Comparison of ENCODE assay signal across 11 mouse cellular contexts in the genomic region with DNA sequence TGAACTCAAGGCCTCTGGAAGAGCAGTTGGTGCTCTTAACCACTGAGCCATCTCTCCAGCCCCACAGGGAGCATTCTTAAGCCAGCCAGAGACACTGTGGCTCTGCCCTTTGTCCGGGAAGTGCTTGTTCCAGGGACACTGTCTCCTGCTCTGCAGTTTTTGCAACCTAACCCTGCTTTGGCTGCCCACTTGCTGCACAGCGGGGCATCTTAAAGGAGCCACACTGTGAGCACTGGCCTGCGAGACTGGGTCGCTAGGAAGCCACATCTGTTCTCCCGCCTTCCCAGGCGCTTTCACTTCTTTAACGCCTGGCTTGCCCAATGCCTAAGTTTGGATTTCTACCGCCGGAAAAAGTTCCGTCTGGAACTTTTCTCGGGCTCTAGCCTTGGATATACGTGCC. TPM values are rescaled to one million over a fixed set of nuclear protein-coding genes. Genes with fewer than 3 reads are reported as not detected.
DNase-seq lines count a peak whose midpoint lies in the region; ATAC-seq and TF ChIP-seq lines count a peak whose summit lies in the region.
"Had no signal": no experiment of that assay in that cellular context is flagged by ENCODE, and none has a peak within 500 bp of the region (broad histone marks: within the 10 kb centered on the region; RNA-seq: fewer than 3 reads in every experiment).

No protein-coding gene starts in this region.

- no peak for TF ChIP-seq POLR2A in ES-Bruce4 (IDR thresholded peaks at IDR 0.05; ENCODE audit: insufficient read depth, low read length)

- H3K4me3 ChIP-seq in forebrain, embryonic 13.5 days, result no peak overlapping the region
- no peak overlapping the region for H3K4me3 ChIP-seq in forebrain, embryonic 14.5 days (ENCODE audit: low read depth, low read length)
- H3K4me3 ChIP-seq in hindbrain, embryonic 15.5 days, result no peak overlapping the region
- H3K4me3 ChIP-seq in hindbrain, embryonic 14.5 days (replicated peaks; ENCODE audit: low read length), result no peak overlapping the region
- H3K4me3 ChIP-seq in ES-Bruce4 (ENCODE audit: low read depth, low read length), result peak overlapping the region; percentile 45; the same call in 1 of the 2 replicates

- no peak for DNase-seq in forebrain, embryonic 14.5 days (ENCODE audit: low spot score)
- DNase-seq in hindbrain, embryonic 14.5 days (ENCODE audit: low spot score), result no peak
- peak; percentile 20 for DNase-seq in brain, adult 2 months (ENCODE audit: low read depth, low spot score)
- no peak for DNase-seq in layer of hippocampus, adult 9-10 months (ENCODE audit: low spot score)
- DNase-seq: layer of hippocampus, postnatal 36 days; spleen, adult 18-20 months; thymus, adult 2 months had no signal

- no peaks in the 10 kb centered on the region for H3K27me3 ChIP-seq in forebrain, embryonic 13.5 days
- no peaks in the 10 kb centered on the region for H3K27me3 ChIP-seq in forebrain, embryonic 14.5 days (replicated peaks; ENCODE audit: control insufficient read depth, insufficient read depth, low read length)
- no peaks in the 10 kb centered on the region for H3K27me3 ChIP-seq in hindbrain, embryonic 15.5 days
- no peaks in the 10 kb centered on the region for H3K27me3 ChIP-seq in hindbrain, embryonic 14.5 days (ENCODE audit: control insufficient read depth, insufficient read depth, low read length)
- H3K27me3 ChIP-seq in ES-Bruce4 (ENCODE audit: control insufficient read depth, insufficient read depth, low read length, poor library complexity, severe bottlenecking), result no peaks in the 10 kb centered on the region

- TF ChIP-seq EP300 in ES-Bruce4 (IDR thresholded peaks at IDR 0.05; ENCODE audit: insufficient read depth, low read depth, low read length), result no peak

- no peaks in the 10 kb centered on the region; the same call in 1 of the 2 replicates for H3K9me3 ChIP-seq in forebrain, embryonic 13.5 days (replicated peaks)
- no peaks in the 10 kb centered on the region for H3K9me3 ChIP-seq in forebrain, embryonic 14.5 days (replicated peaks; ENCODE audit: control insufficient read depth, low read length)
- no peaks in the 10 kb centered on the region for H3K9me3 ChIP-seq in hindbrain, embryonic 15.5 days
- H3K9me3 ChIP-seq in hindbrain, embryonic 14.5 days (ENCODE audit: control insufficient read depth, low read length), result no peaks in the 10 kb centered on the region
- H3K9me3 ChIP-seq in ES-Bruce4 (replicated peaks; ENCODE audit: control insufficient read depth, insufficient read depth, low read length, poor library complexity, severe bottlenecking), result no peaks in the 10 kb centered on the region

- no peak for TF ChIP-seq CTCF in ES-Bruce4 (IDR thresholded peaks at IDR 0.05; ENCODE audit: low read depth, low read length)

- no peak overlapping the region for H3K9ac ChIP-seq in forebrain, embryonic 13.5 days
- no peak overlapping the region for H3K9ac ChIP-seq in forebrain, embryonic 14.5 days (ENCODE audit: low read length)
- no peak overlapping the region for H3K9ac ChIP-seq in hindbrain, embryonic 15.5 days
- no peak overlapping the region for H3K9ac ChIP-seq in hindbrain, embryonic 14.5 days
- peak overlapping the region; percentile 61 for H3K9ac ChIP-seq in ES-Bruce4 (ENCODE audit: low read depth, poor library complexity, severe bottlenecking)

- no peak for ATAC-seq in forebrain, embryonic 13.5 days
- ATAC-seq in forebrain, embryonic 14.5 days, result no peak
- no peak for ATAC-seq in hindbrain, embryonic 15.5 days (ENCODE audit: low FRiP score, low read depth)
- no peak for ATAC-seq in hindbrain, embryonic 14.5 days (ENCODE audit: low FRiP score)

- H3K4me2 ChIP-seq in forebrain, embryonic 13.5 days, result 0 out of 2 replicates have a peak overlapping the region, but pooled peaks have one; percentile 4
- H3K4me2 ChIP-seq in forebrain, embryonic 14.5 days (ENCODE audit: low read length), result no peak overlapping the region
- H3K4me2 ChIP-seq in hindbrain, embryonic 15.5 days, result 0 out of 2 replicates have a peak overlapping the region, but pooled peaks have one; percentile 7
- H3K4me2 ChIP-seq in hindbrain, embryonic 14.5 days (replicated peaks), result no peak overlapping the region; the same call in 1 of the 2 replicates

- no peak overlapping the region for H3K27ac ChIP-seq in forebrain, embryonic 13.5 days
- no peak overlapping the region for H3K27ac ChIP-seq in forebrain, embryonic 14.5 days (ENCODE audit: low read depth, low read length)
- H3K27ac ChIP-seq in hindbrain, embryonic 15.5 days (replicated peaks), result no peak overlapping the region
- no peak overlapping the region for H3K27ac ChIP-seq in hindbrain, embryonic 14.5 days
- 0 out of 2 replicates have a peak overlapping the region, but pooled peaks have one; percentile 26 for H3K27ac ChIP-seq in ES-Bruce4 (ENCODE audit: insufficient read depth, low read length)
- H3K27ac ChIP-seq: kidney, postnatal 0 days had no signal

- no peaks in the 10 kb centered on the region for H3K4me1 ChIP-seq in forebrain, embryonic 13.5 days
- no peaks in the 10 kb centered on the region for H3K4me1 ChIP-seq in forebrain, embryonic 14.5 days (ENCODE audit: control insufficient read depth, insufficient read depth, low read length)
- no peaks in the 10 kb centered on the region for H3K4me1 ChIP-seq in hindbrain, embryonic 15.5 days (replicated peaks)
- no peaks in the 10 kb centered on the region for H3K4me1 ChIP-seq in hindbrain, embryonic 14.5 days (replicated peaks; ENCODE audit: control insufficient read depth, insufficient read depth, low read length)
- no peaks in the 10 kb centered on the region for H3K4me1 ChIP-seq in ES-Bruce4 (ENCODE audit: control insufficient read depth, insufficient read depth, low read length)

- no peaks in the 10 kb centered on the region for H3K36me3 ChIP-seq in forebrain, embryonic 13.5 days (ENCODE audit: poor library complexity, severe bottlenecking)
- no peaks in the 10 kb centered on the region for H3K36me3 ChIP-seq in forebrain, embryonic 14.5 days (ENCODE audit: control insufficient read depth, insufficient read depth, low read length)
- H3K36me3 ChIP-seq in hindbrain, embryonic 15.5 days, result no peaks in the 10 kb centered on the region
- H3K36me3 ChIP-seq in hindbrain, embryonic 14.5 days (replicated peaks; ENCODE audit: control insufficient read depth, insufficient read depth), result no peaks in the 10 kb centered on the region
- H3K36me3 ChIP-seq in ES-Bruce4 (ENCODE audit: control insufficient read depth, insufficient read depth, low read length, poor library complexity, severe bottlenecking), result no peaks in the 10 kb centered on the region

- 16% methylated on average over 12 of the region's 12 CpGs for WGBS in forebrain, embryonic 13.5 days
- 18% methylated on average over 12 of the region's 12 CpGs for WGBS in forebrain, embryonic 14.5 days
- WGBS in hindbrain, embryonic 15.5 days, result 21% methylated on average over 12 of the region's 12 CpGs
- 17% methylated on average over 12 of the region's 12 CpGs for WGBS in hindbrain, embryonic 14.5 days

RNA-seq across cellular contexts. Expression of a gene that starts 17.1 kb away (rescaled TPM):
- polyA plus RNA-seq in forebrain, embryonic 13.5 days (2015; fragmentation: Nextera tagmentation; extraction: Ambion mirVana), result 1,451 and 1,470 TPM in 2 replicates
- 1,444 and 1,603 TPM in 2 replicates for polyA plus RNA-seq in forebrain, embryonic 14.5 days (2014; fragmentation: Nextera tagmentation; extraction: Ambion mirVana)
- 1,343 and 1,395 TPM in 2 replicates for polyA plus RNA-seq in hindbrain, embryonic 15.5 days (2015; fragmentation: Nextera tagmentation; extraction: Ambion mirVana)
- 1,491 and 1,607 TPM in 2 replicates for polyA plus RNA-seq in hindbrain, embryonic 14.5 days (2014; fragmentation: Nextera tagmentation; extraction: Ambion mirVana)
- polyA plus RNA-seq in ES-Bruce4 (2011; ENCODE audit: insufficient read depth, insufficient read length, low read depth, missing spikeins), result 1,329 and 1,367 TPM in 2 replicates

RNA-seq across cellular contexts. Expression of a gene that starts 36.5 kb away (rescaled TPM):
- 124 and 133 TPM in 2 replicates for polyA plus RNA-seq in forebrain, embryonic 13.5 days (2015; fragmentation: Nextera tagmentation; extraction: Ambion mirVana)
- polyA plus RNA-seq in forebrain, embryonic 14.5 days (2014; fragmentation: Nextera tagmentation; extraction: Ambion mirVana), result 105 and 109 TPM in 2 replicates
- polyA plus RNA-seq in hindbrain, embryonic 15.5 days (2015; fragmentation: Nextera tagmentation; extraction: Ambion mirVana), result 109 TPM in 2 replicates
- 102 and 115 TPM in 2 replicates for polyA plus RNA-seq in hindbrain, embryonic 14.5 days (2014; fragmentation: Nextera tagmentation; extraction: Ambion mirVana)
- 86.0 and 91.5 TPM in 2 replicates for polyA plus RNA-seq in ES-Bruce4 (2011; ENCODE audit: insufficient read depth, insufficient read length, low read depth, missing spikeins)

Comparison
In these comparisons a context has a peak if more than half of its experiments do, and no peak if none do; other contexts are left out.
1. H3K4me2 ChIP-seq: peak in forebrain, embryonic 13.5 days (single experiment) and hindbrain, embryonic 15.5 days (single experiment); none in forebrain, embryonic 14.5 days (single experiment) and hindbrain, embryonic 14.5 days (single experiment).